Mouse (Mus musculus) ovary, postnatal 10 days (tissue): ENCODE measurements around the gene Dgkh.

Source experiments
- DNase-seq: peaks from one replicate; pipeline ENCODE4 v3.0.0; 2022; ENCODE audit warnings: low spot score

The Dgkh gene

GRCm38 (mm10) chr14:78722031-78722430, 10.5 kb downstream of the Dgkh start:
- no peak for DNase-seq

- DNase-seq, result no peak
Observed at GRCm38 (mm10) chr14:78716035-78716434, 16.5 kb downstream of the Dgkh start.

- DNase-seq, result no peak
Observed at GRCm38 (mm10) chr14:78712565-78713148, 19.9 kb downstream of the Dgkh start.

GRCm38 (mm10) chr14:78710647-78711046, 21.9 kb downstream of the Dgkh start:
- no peak for DNase-seq

- DNase-seq, result no peak
Observed at GRCm38 (mm10) chr14:78705616-78706015, 27.0 kb downstream of the Dgkh start.

GRCm38 (mm10) chr14:78703989-78704388, 28.6 kb downstream of the Dgkh start:
- no peak for DNase-seq

GRCm38 (mm10) chr14:78703361-78703760, 29.2 kb downstream of the Dgkh start:
- DNase-seq, result no peak

GRCm38 (mm10) chr14:78702048-78702447, 30.5 kb downstream of the Dgkh start:
- no peak for DNase-seq

GRCm38 (mm10) chr14:78701501-78701900, 31.1 kb downstream of the Dgkh start:
- no peak for DNase-seq

- DNase-seq, result no peak
Observed at GRCm38 (mm10) chr14:78701087-78701486, 31.5 kb downstream of the Dgkh start.

GRCm38 (mm10) chr14:78699634-78700033, 32.9 kb downstream of the Dgkh start:
- no peak for DNase-seq

GRCm38 (mm10) chr14:78699196-78699595, 33.4 kb downstream of the Dgkh start:
- no peak for DNase-seq

GRCm38 (mm10) chr14:78694121-78694520, 38.5 kb downstream of the Dgkh start:
- DNase-seq, result no peak

GRCm38 (mm10) chr14:78692602-78693001, 40.0 kb downstream of the Dgkh start:
- no peak for DNase-seq

GRCm38 (mm10) chr14:78691926-78692487, 40.6 kb downstream of the Dgkh start:
- DNase-seq, result no peak

GRCm38 (mm10) chr14:78690883-78691282, 41.7 kb downstream of the Dgkh start:
- DNase-seq, result no peak

GRCm38 (mm10) chr14:78690387-78690786, 42.2 kb downstream of the Dgkh start:
- no peak for DNase-seq

- DNase-seq, result no peak
Observed at GRCm38 (mm10) chr14:78689950-78690349, 42.6 kb downstream of the Dgkh start.

- no peak for DNase-seq
Observed at GRCm38 (mm10) chr14:78687716-78688115, 44.9 kb downstream of the Dgkh start.

- DNase-seq, result no peak
Observed at GRCm38 (mm10) chr14:78686701-78687100, 45.9 kb downstream of the Dgkh start.

GRCm38 (mm10) chr14:78684171-78684570, 48.4 kb downstream of the Dgkh start:
- DNase-seq, result no peak

- no peak for DNase-seq
Observed at GRCm38 (mm10) chr14:78678981-78679380, 53.6 kb downstream of the Dgkh start.

GRCm38 (mm10) chr14:78677852-78678588, 54.6 kb downstream of the Dgkh start:
- no peak for DNase-seq

- no peak for DNase-seq
Observed at GRCm38 (mm10) chr14:78676457-78676856, 56.1 kb downstream of the Dgkh start.
